Mouse (Mus musculus) bone marrow macrophage, adult 2 months (primary cell): ENCODE data around the gene B4galt1.

Experiments
- CTCF ChIP-seq: IDR thresholded peaks from 2 replicates; pipeline ENCODE4 v1.5.1; 2012; ENCODE audit warnings: low read depth, mild to moderate bottlenecking, low read length, moderate library complexity
- POLR2A ChIP-seq: IDR thresholded peaks from 2 replicates; pipeline ENCODE4 v1.6.1; 2012; ENCODE audit warnings: mild to moderate bottlenecking, low read depth, low read length, borderline replicate concordance

DNA sequence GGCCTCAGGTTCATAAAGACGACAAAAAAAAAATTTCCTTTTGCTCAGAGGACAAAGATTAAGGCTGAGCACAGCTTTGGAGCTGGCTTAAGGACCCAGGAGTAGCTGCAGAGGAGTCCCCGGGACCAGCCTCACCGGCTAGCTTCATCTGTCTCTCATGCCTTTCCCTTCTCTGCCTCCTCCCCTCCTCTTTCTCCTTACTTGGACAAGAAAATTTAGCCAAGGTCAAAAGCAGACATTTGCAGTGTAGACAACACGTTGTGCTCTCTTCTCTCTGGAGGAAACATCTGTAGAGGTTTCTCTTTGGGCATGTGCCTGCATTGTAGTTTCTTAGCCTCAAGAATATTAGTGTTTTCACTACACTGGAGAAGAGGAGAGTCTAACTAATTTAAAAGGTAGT is 32.1 kb upstream of the B4galt1 start:
- TF ChIP-seq CTCF = no peak
- TF ChIP-seq POLR2A = no peak
